Mouse (Mus musculus): ENCODE data around the gene Prnp.

DNA sequence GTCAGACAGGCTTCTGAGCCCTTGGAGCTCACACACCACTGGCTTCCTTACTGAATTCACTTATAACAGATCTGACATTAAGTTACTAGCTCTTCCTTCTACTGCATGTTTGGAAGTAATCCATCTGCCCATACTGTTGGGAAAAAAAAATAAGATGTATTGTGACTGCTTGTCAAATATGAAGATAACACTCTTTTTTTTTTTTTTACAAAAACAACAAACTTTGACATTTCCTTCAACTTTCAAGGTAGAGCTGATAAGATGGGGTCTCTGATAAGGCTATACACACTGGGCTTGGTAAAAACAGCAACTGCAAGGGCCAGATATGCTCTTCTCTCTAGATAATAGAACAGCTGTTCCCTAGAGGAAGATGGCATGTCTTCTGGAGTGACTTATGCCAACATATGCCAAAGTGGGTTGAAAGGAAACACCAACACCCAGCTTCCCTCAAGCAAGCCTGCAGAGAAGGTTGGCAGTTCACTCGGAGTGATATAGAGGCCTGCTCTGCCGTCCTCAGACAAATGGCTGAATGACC is 45.4 kb upstream of the Prnp start:
- TF ChIP-seq CTCF (IDR thresholded peaks at IDR 0.05; ENCODE audit: borderline replicate concordance, insufficient read depth, low read depth, low read length) (no peak), POLR2A (IDR thresholded peaks at IDR 0.05; ENCODE audit: borderline replicate concordance, insufficient read depth, low read length) (no peak)
